9 mouse cellular contexts compared by ENCODE assay signal in genomic region chr11:118365171-118365570, GRCm38 (mm10). TPM values are rescaled to one million over a fixed set of nuclear protein-coding genes. Genes with fewer than 3 reads are reported as not detected.
DNase-seq lines count a peak whose midpoint lies in the region; ATAC-seq and TF ChIP-seq lines count a peak whose summit lies in the region.
"Had no signal": no experiment of that assay in that cellular context is flagged by ENCODE, and none has a peak within 500 bp of the region (broad histone marks: within the 10 kb centered on the region; RNA-seq: fewer than 3 reads in every experiment).

No protein-coding gene starts in this region.

- WGBS in small intestine, adult 2 months: 69% methylated on average over 7 of the region's 7 CpGs

- H3K4me1 ChIP-seq in small intestine, adult 2 months (ENCODE audit: control insufficient read depth, insufficient read depth, insufficient read length, low read length): peaks cover 13% of the 10 kb centered on the region; the same call in 1 of the 2 replicates

- no peak for TF ChIP-seq CTCF in small intestine, adult 2 months (IDR thresholded peaks at IDR 0.05; ENCODE audit: extremely low read depth, insufficient read length, insufficient replicate concordance, low read depth, low read length)

- H3K27ac ChIP-seq in small intestine, adult 2 months (ENCODE audit: insufficient read depth, low read depth, low read length): peak overlapping the region; percentile 14; the same call in 1 of the 2 replicates
- H3K27ac ChIP-seq: midbrain, embryonic 12.5 days had no signal

- intact Hi-C loops in heart, postnatal 25 days (cut with DNase I): no loop called here

- DNase-seq in adrenal gland, adult (ENCODE audit: inconsistent age in 2 of 2, low spot score in 1 of 2): peak; percentile 59 to 77
- no peak for DNase-seq in adrenal gland, postnatal 4 days (ENCODE audit: low spot score in 2 of 2)
- peak; percentile 47 for DNase-seq in testis, postnatal 10 days (ENCODE audit: low spot score)
- DNase-seq in testis, postnatal 14 days (ENCODE audit: low spot score): no peak
- DNase-seq in heart, postnatal 25 days (ENCODE audit: low spot score): peak; percentile 69
- DNase-seq in thymus, postnatal 25 days: no peak

- TF ChIP-seq POLR2A in small intestine, adult 2 months (IDR thresholded peaks at IDR 0.05; ENCODE audit: low read depth, low read length): no peak

- H3K4me3 ChIP-seq in small intestine, adult 2 months (ENCODE audit: low read depth, low read length): no peak overlapping the region
- H3K4me3 ChIP-seq: midbrain, embryonic 12.5 days had no signal

- no peaks in the 10 kb centered on the region for H3K36me3 ChIP-seq in small intestine, adult 2 months (ENCODE audit: control insufficient read depth, insufficient read depth, low read length)
- H3K36me3 ChIP-seq: midbrain, embryonic 12.5 days had no signal

- H3K27me3 ChIP-seq in small intestine, adult 2 months (ENCODE audit: control insufficient read depth, insufficient read depth, low read length): no peaks in the 10 kb centered on the region

- no peak for ATAC-seq in inflammation-experienced regulatory T-cells, adult 6 months

RNA-seq across cellular contexts. Expression of gene Timp2, which starts 9.6 kb away (rescaled TPM):
- total RNA-seq in adrenal gland, postnatal 4 days (2021): 100 to 1,000 TPM; 107 to 108 TPM
- total RNA-seq in heart, postnatal 25 days (2021): 100 to 1,000 TPM; 121 to 138 TPM
- polyA plus RNA-seq in small intestine, adult 2 months (2012; rRNA removed): 22.6 and 27.7 TPM in 2 replicates
- 10 to 100 TPM in 2 of 3 experiments, 1 to 10 TPM in 1; 6.1 to 17.3 (median 16.4) TPM for polyA plus RNA-seq in inflammation-experienced regulatory T-cells, adult 6 months (2017; shearing (Covaris generic))

RNA-seq across cellular contexts. Expression of gene Cep295nl, which starts 22.9 kb away (rescaled TPM):
- total RNA-seq in adrenal gland, postnatal 4 days (2021): 1 to 10 TPM; 1.4 to 2.1 TPM
- 1 to 10 TPM in 1 of 2 experiments, under 1 TPM in 1; 0.84 to 1.1 TPM for total RNA-seq in heart, postnatal 25 days (2021)
- polyA plus RNA-seq in small intestine, adult 2 months (2012; rRNA removed): 0.04 TPM in 1 of 2 replicates, not detected in the other
- polyA plus RNA-seq in inflammation-experienced regulatory T-cells, adult 6 months (2017; shearing (Covaris generic)): under 1 TPM in 2 of 3 experiments, not detected in 1; 0.28 to 0.29 TPM

RNA-seq across cellular contexts. Expression of gene Lgals3bp, which starts 36.7 kb away (rescaled TPM):
- 10 to 100 TPM; 60.6 to 61.6 TPM for total RNA-seq in adrenal gland, postnatal 4 days (2021)
- 10 to 100 TPM; 19.2 to 24.0 TPM for total RNA-seq in heart, postnatal 25 days (2021)
- polyA plus RNA-seq in small intestine, adult 2 months (2012; rRNA removed): 372 and 739 TPM in 2 replicates
- polyA plus RNA-seq in inflammation-experienced regulatory T-cells, adult 6 months (2017; shearing (Covaris generic)): 100 to 1,000 TPM in 2 of 3 experiments, 10 to 100 TPM in 1; 86.5 to 166 (median 133) TPM

RNA-seq across cellular contexts. Expression of gene Cant1, which starts 53.7 kb away (rescaled TPM):
- total RNA-seq in adrenal gland, postnatal 4 days (2021): 10 to 100 TPM; 33.7 to 36.5 TPM
- 10 to 100 TPM; 16.0 to 17.2 TPM for total RNA-seq in heart, postnatal 25 days (2021)
- 73.6 and 158 TPM in 2 replicates for polyA plus RNA-seq in small intestine, adult 2 months (2012; rRNA removed)
- polyA plus RNA-seq in inflammation-experienced regulatory T-cells, adult 6 months (2017; shearing (Covaris generic)): 10 to 100 TPM; 23.6 to 35.7 (median 25.1) TPM

Comparison
In these comparisons a context has a peak if more than half of its experiments do, and no peak if none do; other contexts are left out.
1. DNase-seq: peak in adrenal gland, adult (2 of 2), testis, postnatal 10 days (single experiment) and heart, postnatal 25 days (single experiment); none in adrenal gland, postnatal 4 days (0 of 2), testis, postnatal 14 days (single experiment) and thymus, postnatal 25 days (single experiment).